Mouse (Mus musculus) gastrocnemius, adult 18-20 months (tissue): ENCODE measurements at regions not wholly inside any gene's neighbourhood (a gene's known extent, or its start where the extent isn't known, plus 50 kb on each side); places are given as distances from the start of the nearest gene placed in this dataset.

Source experiments
- DNase-seq: peaks from one replicate; pipeline ENCODE4 v3.0.0; 2021; ENCODE audit warnings: low spot score

DNA sequence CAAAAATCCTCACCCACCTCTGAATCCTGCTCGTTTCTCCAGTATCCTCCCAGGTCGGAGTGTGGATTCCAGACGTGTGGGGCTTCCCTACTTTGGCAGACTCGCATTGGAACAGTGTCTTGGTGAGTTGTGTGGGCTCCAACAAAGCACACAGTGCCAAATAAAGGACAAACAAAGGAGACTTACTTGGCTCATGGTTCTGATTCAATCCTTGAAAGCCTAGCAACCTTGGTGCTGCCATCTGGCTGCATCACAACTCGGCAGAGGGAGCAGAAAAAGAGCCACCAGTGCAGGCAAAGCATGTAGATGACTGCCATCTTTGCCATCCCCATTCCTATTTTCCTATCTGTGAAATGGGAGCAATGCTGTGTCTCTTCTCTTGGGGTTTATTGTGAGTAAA is 64.0 kb downstream of the Il9r start:
- no peak for DNase-seq

DNA sequence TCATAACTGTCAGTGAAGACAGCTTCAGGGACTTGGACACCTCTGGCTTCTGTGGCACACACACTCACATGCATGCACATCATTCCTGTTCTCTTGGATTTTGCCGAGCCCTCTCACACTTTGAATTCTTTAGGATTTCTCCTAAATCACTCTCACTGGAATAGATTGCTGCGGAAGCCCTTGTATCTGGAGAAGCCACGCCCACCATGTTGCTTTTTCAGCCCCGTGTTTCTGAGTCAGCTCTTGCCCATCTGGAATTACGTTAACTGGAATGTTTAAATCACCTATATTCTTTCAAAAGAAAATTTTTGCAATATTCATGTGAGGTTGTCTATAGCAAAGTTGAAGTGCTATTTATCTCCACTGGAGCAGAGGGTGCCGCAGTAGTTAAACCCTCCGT is 66.1 kb downstream of the Il9r start:
- DNase-seq, result no peak

DNA sequence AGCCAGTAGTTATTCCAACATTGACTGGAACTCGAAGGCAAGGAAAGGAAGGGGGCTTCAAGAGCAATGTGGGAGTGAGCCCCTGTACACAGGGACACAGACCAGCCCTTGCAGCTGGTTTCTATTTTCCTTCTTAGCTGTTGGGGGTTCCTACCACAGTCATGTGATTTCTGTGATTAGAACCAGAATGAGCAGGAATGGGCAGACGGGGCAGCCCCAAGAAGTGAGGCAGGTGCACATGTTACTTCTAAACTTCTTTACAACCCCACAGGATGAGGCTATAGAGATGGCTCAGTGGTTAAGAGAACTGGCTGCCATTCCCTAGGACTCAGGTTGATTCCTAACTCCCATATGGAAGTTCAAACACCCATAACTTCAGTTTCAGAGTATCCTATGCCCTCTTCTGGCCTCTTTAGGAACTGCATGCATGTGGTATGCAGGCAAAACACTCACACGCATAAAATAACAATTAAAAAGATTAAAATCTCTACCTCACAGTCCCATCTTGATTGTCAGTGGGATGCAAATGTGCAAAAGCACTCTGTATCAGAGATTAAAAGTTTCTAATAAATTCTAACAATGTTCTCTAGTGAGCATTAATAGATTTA is 68.0 kb downstream of the Il9r start:
- peak; percentile 4 for DNase-seq

DNA sequence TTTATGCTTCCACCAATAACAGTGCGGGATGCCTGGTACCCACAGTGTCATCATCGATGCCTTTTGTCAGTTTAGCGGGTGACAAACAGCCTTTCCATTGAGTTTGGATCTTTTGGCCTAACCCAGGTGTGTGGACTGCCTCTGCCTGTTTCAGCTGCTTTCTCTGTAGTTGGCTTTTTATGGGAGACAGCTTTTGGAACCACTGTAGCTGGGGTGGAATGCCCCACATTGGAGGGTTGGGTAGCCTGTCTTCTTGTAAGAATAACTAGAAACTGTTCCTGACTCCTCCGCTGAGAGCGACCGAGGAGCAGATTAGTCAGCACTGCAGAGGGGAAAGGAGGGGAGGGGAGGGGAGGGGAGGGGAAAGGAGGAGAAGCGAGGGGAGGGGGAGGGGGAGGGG is 71.5 kb downstream of the Il9r start:
- no peak for DNase-seq

DNA sequence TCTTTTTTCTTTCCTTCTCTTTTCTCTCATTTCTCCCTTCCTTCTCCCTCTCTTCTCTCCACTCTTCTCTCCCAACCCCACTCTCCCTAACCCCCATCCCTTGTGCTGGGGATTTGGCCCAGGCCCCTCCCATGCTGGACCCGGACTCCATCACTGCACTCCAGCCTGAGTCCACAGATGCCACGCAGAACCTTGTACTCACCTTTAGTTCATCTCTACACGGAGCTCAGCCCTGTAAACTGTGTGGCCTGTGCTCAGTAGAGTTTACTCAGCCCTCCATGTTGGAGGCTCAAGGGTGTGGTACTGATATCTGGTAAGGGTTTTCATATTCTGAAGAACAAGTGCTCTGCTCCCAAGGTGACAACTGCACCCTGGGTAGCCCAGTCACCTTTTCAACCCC is 72.1 kb downstream of the Il9r start:
- DNase-seq, result no peak

DNA sequence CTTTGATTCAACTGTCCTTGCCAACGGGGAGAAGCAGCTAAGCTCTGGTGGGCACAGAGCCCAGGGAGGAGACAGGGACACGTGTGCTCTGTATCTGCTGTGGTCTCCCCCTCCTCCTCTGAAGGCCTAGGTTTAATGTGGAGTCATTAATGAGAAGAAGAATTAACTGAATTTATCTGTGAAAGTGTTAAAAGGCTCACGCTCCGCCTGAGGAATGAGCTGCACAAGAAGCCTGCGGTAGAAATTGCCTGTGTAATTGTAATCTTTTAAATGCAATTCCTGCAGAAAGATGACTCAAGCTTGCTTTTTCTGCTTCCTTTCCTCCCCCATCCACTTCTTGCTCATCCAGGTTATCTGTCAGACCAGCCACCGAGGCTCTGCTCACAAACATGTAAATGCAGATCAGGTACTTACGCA is 72.7 kb downstream of the Il9r start:
- DNase-seq, result no peak

DNA sequence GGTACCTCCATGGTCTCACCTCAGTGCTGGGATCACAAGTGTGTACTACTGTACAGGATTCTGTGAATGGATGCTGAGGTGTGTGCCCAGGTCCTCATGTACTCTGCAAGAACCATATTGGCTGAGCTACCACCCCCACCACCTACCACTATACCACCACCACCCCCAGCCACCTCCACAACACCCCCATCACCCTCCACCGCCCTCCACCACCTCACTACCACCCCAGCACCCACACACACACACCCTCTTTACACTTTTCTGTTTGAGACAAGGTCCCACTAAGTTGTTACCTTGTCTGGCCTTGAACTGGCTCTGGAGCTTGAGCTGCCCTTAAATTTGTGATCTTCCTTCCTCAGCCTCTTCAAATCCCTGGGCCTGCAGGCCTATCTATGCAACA is 73.3 kb downstream of the Il9r start:
- no peak for DNase-seq

DNA sequence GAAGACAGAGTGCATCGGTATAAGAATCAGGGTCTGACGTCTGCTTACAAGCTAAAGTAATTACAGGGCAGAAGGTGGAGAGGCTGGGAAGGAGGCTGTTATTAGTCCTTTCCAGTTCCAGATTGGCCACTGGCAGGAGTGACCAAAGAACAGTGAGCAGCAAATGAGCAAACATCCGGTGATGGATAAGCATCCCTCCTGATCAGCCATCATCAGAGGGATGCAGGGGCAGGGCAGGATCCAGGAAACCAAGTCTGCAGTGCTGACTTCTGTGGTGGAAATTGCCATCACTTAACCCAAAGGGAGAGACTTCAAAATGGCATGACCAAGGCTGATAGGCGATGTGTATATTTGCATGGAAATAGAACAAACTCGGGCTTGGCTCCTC is 73.8 kb downstream of the Il9r start:
- no peak for DNase-seq

DNA sequence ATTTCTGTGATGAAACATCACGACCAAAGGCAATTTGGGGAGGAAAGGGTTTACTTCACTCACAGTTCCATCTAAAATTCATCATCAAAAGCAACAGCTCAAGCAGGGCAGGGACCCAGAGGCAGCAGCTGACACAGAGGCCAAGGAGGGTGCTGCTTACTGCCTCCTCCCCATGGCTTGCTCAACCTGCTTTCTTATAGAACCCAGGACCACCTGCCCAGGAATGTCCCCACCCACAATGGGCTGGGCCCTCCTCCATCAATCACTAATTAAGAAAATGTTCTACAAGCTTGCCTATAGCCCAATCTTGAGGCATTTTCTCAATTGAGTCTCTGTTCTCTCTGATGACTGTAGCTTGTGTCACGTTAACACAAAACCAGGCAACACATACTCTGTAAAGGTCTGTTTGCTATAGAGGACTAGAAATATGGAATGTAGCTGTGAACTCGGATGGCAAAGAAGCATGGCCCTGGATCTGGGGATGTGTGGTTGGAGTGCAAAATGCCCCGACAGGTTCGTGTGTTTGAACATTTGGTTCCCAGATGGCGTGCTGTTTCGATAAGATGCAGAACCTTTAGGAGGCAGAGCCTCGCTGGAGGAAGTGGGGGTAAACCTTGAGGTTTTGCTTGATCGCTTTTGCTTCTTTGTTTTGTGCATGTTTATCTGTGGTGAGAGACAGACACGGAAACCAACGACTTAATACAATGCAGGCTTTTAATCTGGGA is 74.3 kb downstream of the Il9r start:
- no peak for DNase-seq

DNA sequence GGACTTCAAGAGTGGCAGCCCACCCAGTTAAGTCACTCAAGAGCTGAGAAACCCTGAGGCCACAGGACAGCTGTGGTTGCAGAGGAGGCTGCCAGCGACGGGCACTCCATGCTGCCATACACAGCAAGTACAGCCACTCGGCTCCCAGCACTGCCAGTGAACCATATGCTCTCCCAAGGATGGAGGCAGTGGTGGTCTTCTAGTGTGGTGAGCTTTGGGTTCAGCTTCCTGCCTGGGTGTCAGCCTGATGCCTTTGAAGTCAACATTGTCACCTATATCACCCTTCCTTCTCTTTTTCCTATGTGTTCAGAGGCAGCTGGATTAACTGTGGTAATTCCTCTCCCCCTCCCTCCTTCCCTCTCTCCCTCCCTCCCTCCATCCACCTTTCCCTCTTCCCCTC is 79.5 kb downstream of the Il9r start:
- no peak for DNase-seq

DNA sequence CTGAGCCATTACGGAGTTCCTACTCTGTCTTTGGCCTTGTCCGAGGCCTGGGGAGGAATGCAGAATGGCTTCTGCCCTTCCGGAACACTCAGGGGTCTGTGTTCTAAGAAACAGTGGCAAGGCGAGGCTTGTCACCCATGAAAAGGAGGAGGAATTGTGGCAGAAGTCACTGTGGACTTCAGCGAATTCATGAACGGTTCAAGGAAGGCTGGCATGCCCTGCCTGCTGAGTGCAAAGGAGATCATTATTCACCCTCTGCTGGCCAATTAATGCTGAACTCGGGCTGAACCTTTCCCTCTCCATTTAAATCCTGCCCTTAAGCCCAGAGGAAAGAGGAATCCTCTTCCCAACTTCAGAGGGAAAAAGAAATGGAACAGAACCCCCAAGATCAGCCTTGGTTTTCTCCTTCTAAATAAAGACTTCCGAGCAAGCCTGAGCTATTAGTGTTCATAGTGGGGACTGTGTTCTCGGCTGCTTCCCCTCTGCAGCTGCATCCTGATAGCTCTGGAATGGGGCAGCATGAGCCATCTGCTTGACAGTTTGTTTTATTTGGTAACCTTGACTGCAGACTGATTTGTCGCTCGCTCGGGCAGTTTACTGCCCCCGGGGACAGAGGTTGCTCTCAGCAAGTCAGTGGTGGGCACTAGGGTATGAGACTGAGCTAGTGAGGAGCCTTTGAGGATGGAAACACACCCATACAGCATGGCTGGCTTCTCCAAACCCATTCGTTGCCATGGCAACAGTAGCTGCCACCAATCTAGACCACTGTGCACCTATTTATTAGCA is 81.0 kb downstream of the Il9r start:
- DNase-seq, result no peak

DNA sequence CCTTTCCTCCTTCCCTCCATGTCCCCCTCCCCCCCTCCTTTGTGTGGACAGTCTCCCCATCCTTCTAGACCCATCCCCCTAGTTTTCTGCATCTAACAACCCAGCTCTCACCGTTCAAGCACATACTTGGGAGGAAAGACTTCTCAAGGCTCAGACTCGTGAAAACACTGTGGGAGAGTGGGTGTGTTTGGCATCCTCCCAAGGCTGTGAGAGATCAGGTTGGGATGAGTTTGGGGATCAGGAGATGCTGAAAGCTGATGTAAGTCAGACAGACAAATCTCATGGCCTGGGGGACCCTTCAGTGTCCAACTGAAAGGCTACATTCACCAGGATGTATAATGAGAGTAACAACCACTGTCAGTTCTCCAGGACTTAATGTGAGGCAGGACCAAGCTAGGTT is 82.1 kb downstream of the Il9r start:
- DNase-seq, result no peak

DNA sequence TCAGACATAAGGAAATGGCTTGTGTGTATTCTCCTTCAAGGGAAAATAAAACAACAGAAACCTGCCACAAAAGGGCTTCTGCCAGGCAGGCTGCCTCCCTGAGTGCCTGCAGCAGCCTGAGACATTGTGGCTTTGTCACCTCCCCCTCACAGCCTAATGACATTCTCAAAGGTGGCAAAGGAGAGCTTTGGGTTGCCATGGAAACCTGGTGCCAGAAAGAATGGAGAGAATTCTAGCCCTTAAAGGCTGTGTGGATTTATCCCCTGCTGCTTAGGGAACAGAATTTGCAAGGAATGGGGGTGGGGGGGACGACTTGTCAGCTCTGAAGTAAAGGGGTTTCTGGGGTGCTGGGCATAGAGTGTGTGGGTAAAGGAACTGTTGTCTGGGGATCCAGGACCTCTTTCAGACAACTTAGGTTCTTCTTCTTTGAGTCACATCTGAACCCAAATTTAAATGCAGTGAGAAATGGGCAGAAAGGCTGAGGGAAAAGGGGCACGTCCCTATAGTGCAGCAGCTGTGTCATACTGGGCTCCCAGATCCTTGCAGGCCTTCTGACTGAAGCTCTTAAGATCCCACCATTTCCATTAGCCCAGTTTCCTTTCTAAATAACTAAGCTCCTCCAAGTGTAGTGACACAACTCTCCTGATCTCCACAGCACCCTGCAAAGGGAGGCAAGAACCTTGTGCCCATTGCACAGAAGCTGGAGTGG is 86.8 kb downstream of the Il9r start:
- DNase-seq, result no peak

DNA sequence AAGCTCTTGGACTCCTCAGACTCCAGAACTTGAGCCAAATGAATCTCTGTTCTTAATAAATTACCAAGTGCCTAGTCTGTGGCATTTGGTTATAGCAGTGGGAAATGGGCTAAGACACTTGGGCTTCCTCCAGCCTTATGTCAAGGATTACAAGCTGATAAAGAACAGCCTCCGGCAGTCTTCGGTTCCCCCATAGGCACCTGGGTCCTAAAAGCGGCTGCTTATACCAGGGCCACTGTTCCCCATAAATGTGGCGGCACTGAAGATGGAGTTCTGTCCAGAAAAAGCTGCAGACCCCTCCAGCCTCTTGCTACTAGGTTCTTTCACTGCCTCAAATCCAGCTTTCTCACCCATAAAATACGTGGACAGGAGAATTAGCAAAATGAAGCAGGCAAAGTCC is 87.6 kb downstream of the Il9r start:
- DNase-seq, result no peak

DNA sequence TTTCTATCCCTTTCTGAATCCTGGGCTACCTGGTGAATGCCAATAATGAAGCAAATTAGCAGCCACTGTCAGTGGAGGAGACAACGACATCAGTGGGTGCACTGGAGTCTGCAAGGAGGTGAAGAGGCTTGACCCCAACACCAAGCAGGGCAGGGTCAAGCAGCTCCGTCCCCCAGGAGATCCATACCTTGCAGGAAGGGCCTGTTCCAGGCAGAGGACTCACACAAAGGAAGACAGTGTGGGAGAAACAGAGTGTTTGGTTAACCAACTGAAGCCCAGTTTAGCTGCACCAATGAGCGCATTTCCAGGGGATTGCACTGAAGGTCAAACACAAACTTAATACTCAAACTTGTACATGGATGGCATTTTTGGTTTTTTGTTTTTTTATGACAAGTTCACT is 88.2 kb downstream of the Il9r start:
- DNase-seq, result no peak

DNA sequence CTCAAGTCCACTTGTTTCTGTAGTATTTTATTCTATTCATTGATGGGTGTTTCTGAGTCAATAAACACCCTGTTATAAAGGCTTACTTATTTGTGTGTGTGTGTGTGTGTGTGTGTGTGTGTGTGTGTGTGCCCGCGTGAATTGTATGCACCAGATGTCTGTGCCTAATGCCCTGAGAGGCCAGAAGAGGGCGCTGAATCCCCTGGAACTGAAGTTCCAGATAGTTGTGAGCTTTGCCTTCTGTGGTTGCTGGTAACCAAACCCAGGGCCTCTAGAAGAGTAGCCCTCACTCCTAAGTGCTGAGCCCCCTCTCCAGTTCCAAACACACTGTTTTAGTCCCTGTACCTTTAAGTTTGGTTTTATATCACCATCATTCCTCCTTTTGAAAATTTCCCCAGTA is 90.2 kb downstream of the Il9r start:
- DNase-seq, result no peak
